Mouse (Mus musculus) layer of hippocampus, postnatal 14 days (tissue): Measurements from ENCODE around the gene Pdk1. TPM values are rescaled to one million over a fixed set of nuclear protein-coding genes. Genes with fewer than 3 reads are reported as not detected.

Experiments used
- DNase-seq, 2 experiments: peaks; one replicate each; pipeline ENCODE4 v3.0.0; 2021 to 2022; ENCODE audit warnings: low spot score in 2 of 2, mixed read lengths in 1 of 2
- total RNA-seq, 2 experiments: library from RNA; stranded (reverse); gene quantifications; 2 replicates each; pipeline ENCODE4 v1.2.3; 2021

Gene Pdk1
- total RNA-seq, 2 experiments from 2014 or later = 30.1 to 33.5 TPM

- DNase-seq = peak in 1 of 2 experiments; percentile 7
Measured at GRCm38 (mm10) chr2:71936711-71937110, 63.7 kb downstream of the Pdk1 start.

- DNase-seq = no peak
Measured at GRCm38 (mm10) chr2:71937649-71938308, 64.8 kb downstream of the Pdk1 start.

- no peak for DNase-seq
Measured at GRCm38 (mm10) chr2:71938716-71939393, 65.8 kb downstream of the Pdk1 start.

GRCm38 (mm10) chr2:71941005-71941720, 68.1 kb downstream of the Pdk1 start:
- DNase-seq = no peak

- no peak for DNase-seq
Measured at GRCm38 (mm10) chr2:71941721-71942087, 68.7 kb downstream of the Pdk1 start.

- no peak for DNase-seq
Measured at GRCm38 (mm10) chr2:71951212-71951611, 78.2 kb downstream of the Pdk1 start.

Other genes with a start within 250 kb of the Pdk1 start
- gene Itga6, start 127.6 kb upstream of the Pdk1 start, total RNA-seq = 10 to 100 TPM; 38.9 to 39.4 TPM
- gene Rapgef4, start 108.0 kb downstream of the Pdk1 start, total RNA-seq = 100 to 1,000 TPM; 208 to 217 TPM